Mouse (Mus musculus) layer of hippocampus, adult 9-11 months (tissue): Measurements from ENCODE around the gene Col4a5.

Experiments used
- DNase-seq: peaks from one replicate; pipeline ENCODE4 v3.0.0; 2022

The Col4a5 gene

DNA sequence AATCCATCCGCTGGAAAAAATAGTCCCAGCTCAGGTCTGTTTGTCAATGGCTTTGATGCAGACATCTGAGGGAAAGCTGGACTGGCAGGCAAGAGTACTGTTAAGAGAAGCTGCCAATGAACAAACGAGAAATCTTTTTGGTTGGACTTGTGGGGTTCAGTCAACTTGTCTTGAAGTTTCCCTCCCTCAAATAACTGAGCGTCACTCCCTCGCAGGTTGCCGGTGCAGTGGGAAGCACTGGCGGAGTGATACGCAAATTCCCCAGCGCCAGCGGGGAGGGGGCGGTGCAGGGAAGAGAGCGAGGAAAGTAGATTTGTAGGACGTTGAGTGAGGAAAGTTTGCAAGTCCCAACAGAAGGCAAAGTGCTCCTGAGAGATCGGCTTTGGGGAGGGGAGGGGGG is at the start of gene Col4a5:
Gene Col4a5, plus strand, starts transcription at position 276 of the 400 bp plus-strand sequence.
- DNase-seq, result peak; percentile 2

- DNase-seq, result no peak
These were observed 38.4 kb upstream of the Col4a5 start for GRCm38 (mm10) chrX:141436780-141437179.

DNA sequence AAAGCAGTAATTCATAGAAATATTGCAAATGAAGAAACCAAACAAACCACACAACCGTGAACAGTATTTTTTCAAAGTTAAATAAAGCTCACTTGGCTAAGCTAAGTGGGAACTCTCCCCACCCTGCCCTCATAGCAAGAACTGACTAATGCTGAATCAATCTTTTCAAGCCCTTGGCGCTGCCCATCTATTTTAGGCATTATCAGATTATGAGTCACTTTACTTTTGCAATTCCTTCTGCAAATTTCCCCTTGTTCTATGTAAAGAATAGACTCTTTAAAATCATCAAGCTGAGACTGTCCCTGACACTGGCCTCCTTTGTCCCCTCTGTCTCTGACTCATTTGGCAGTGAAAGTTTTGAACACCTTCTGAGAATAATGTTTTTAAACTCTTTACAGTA is 35.8 kb upstream of the Col4a5 start:
- no peak for DNase-seq

- no peak for DNase-seq
These were observed 27.2 kb upstream of the Col4a5 start for GRCm38 (mm10) chrX:141447936-141448335.

GRCm38 (mm10) chrX:141473470-141474302 is 1.5 kb upstream of the Col4a5 start, which contains the start of gene Col4a6:
Col4a6 (minus strand) TSS chrX:141474076.
- DNase-seq, result no peak

- no peak for DNase-seq
These were observed 562 bp downstream of the Col4a5 start for GRCm38 (mm10) chrX:141475566-141476327.

DNA sequence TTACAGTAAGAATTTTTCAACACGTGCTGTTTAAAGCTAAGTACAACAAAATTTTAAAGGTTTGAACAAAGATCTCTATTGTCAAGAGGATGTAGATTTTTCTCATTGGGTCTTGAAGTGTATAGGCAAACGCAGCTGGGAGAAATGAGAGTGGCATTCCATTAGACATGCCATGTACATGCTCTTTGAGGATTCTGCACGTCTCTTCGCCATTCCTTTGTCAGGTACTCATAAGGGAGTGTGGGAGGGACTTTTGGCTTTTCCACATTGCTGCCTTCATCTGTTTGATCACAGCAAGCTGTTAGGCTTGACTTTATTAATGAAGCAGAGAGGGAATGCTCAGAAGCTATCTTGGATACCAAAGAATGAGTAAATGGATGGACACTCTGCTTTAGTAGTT is 19.4 kb downstream of the Col4a5 start:
- no peak for DNase-seq

- no peak for DNase-seq
These were observed 27.9 kb downstream of the Col4a5 start for GRCm38 (mm10) chrX:141503125-141503524.

DNA sequence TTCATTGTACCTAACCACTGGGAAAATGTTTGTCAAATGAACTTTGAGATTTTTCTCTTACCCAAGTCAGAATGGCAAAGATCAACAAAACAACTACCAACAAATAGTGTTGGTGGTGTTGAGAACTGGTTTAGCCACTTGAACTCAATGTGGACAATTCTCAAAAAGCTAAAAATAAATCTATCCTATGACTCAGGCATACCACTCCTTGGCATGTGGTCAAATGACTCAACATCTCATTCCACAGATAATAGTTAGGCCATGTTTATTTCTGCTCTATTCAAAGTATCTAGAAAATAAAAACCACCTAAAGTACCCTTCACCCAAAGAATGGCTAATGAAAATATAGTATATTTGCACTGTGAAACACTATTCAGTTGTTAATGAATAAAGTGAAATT is 58.3 kb downstream of the Col4a5 start:
- no peak for DNase-seq

- DNase-seq, result no peak
These were observed 72.3 kb downstream of the Col4a5 start for GRCm38 (mm10) chrX:141547471-141547870.

DNA sequence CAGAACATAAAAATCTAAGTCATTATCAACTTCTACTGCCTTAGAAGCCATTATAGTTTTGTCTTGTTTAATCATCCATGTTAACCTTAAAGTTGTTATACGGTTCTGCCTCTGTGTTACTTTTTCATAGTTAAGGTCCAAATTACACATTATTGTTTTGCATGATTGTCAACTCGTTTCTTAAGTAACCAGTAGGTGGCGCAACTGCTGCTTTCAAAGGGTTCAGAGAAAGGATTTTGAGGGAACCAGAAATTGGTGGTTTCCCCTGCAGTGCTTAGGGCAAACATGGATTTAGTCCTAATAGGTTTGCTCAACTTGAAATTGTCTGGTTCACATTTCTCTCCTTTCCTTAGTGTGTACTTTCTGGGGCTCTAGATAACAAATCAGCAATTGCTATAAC is 115.1 kb downstream of the Col4a5 start:
- no peak for DNase-seq

DNA sequence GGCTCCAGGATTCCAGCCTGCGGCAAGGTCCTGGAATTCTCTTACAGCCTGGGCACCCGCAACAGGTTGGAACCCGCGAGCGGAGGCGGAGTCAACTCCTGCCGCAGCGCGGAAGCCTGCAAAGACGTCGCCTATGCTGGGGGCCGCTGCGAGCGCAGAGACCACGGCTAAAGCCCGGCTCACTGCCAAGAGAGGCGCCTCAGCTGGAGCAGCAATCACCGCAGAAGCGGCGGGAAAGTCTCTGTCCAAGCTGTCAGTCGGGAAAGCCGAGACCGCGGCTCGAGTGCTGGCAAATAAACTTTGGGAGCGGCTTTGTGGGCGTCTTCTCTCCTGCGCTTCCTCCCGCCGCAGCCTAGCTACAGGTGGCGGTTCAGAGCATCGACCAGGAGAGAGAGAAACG is 246.5 kb downstream of the Col4a5 start:
- no peak for DNase-seq

GRCm38 (mm10) chrX:141723936-141724335 is 248.8 kb downstream of the Col4a5 start:
- no peak for DNase-seq

- DNase-seq, result no peak
These were observed 249.3 kb downstream of the Col4a5 start for GRCm38 (mm10) chrX:141724391-141724891.

GRCm38 (mm10) chrX:141724937-141725918 is 250.0 kb downstream of the Col4a5 start, which contains the start of gene Irs4:
Irs4 (minus strand) TSS chrX:141725263.
- no peak for DNase-seq

GRCm38 (mm10) chrX:141729570-141729969 is 254.4 kb downstream of the Col4a5 start:
- DNase-seq, result no peak
